Mouse (Mus musculus) C2C12 (cell line): ENCODE results near the gene Nek2.

Source experiments
- CEBPB ChIP-seq: IDR thresholded peaks from one replicate; pipeline ENCODE4 v1.6.1; 2011; ENCODE audit warnings: low read depth, mild to moderate bottlenecking, control low read depth, moderate library complexity
- CTCF ChIP-seq: IDR thresholded peaks from one replicate; pipeline ENCODE4 v1.5.1; 2011; ENCODE audit not compliant: control insufficient read depth, insufficient read depth, insufficient read length
- FOSL1 ChIP-seq: IDR thresholded peaks from one replicate; pipeline ENCODE4 v1.8.0; 2011; ENCODE audit warnings: mild to moderate bottlenecking, low read length; ENCODE audit not compliant: poor library complexity, insufficient read depth, severe bottlenecking

- no peak for TF ChIP-seq CEBPB
- TF ChIP-seq CTCF = no peak
- no peak for TF ChIP-seq FOSL1
Measured at GRCm38 (mm10) chr1:191856886-191857651, 35.8 kb downstream of the Nek2 start.
